Mouse (Mus musculus) kidney, embryonic 14.5 days (tissue): ENCODE measurements around the gene Ncf4. TPM values are rescaled to one million over a fixed set of nuclear protein-coding genes. Genes with fewer than 3 reads are reported as not detected.
"Not testable (repeated sequence)": the region's sequence is repeated elsewhere in the genome, so short reads cannot be mapped to it uniquely, and the experiment has no call there.

Source experiments
- ATAC-seq: fragments of 200-750 bp; cut with Nextera tagmentation; 2 replicates; pipeline ENCODE4 v1.8.0; 2017; ENCODE audit warnings: moderate number of reproducible peaks, mild to moderate bottlenecking, moderate TSS enrichment, moderate library complexity; ENCODE audit not compliant: low FRiP score, low TSS enrichment
- H3K27ac ChIP-seq: fragments of 300-500 bp; sonication (generic); 2 replicates; pipeline ENCODE4 v1.5.1; 2014; ENCODE audit warnings: low read depth, mild to moderate bottlenecking, low read length, moderate library complexity, mixed read lengths
- H3K27me3 ChIP-seq: fragments of 300-500 bp; sonication (generic); 2 replicates; pipeline ENCODE4 v1.6.1; 2014; ENCODE audit warnings: mild to moderate bottlenecking, low read length; ENCODE audit not compliant: control insufficient read depth, insufficient read depth
- H3K36me3 ChIP-seq: fragments of 300-500 bp; sonication (generic); 2 replicates; pipeline ENCODE4 v1.6.1; 2014; ENCODE audit warnings: low read length, mixed read lengths; ENCODE audit not compliant: control insufficient read depth, insufficient read depth
- H3K4me1 ChIP-seq: fragments of 300-500 bp; sonication (generic); 2 replicates; pipeline ENCODE4 v1.6.1; 2014; ENCODE audit warnings: low read length, mixed read lengths; ENCODE audit not compliant: control insufficient read depth, insufficient read depth
- H3K4me2 ChIP-seq: fragments of 300-500 bp; sonication (generic); replicated peaks from 2 replicates; pipeline ENCODE4 v1.6.1; 2014; ENCODE audit warnings: low read depth, mild to moderate bottlenecking, low read length
- H3K4me3 ChIP-seq: fragments of 300-500 bp; sonication (generic); 2 replicates; pipeline ENCODE4 v1.5.1; 2014; ENCODE audit warnings: mild to moderate bottlenecking, low read length
- H3K9ac ChIP-seq: fragments of 300-500 bp; sonication (generic); 2 replicates; pipeline ENCODE4 v1.6.1; 2014; ENCODE audit warnings: low read depth, mild to moderate bottlenecking, low read length, moderate library complexity
- H3K9me3 ChIP-seq: fragments of 300-500 bp; sonication (generic); 2 replicates; pipeline ENCODE4 v1.6.1; 2016; ENCODE audit warnings: low read length; ENCODE audit not compliant: control insufficient read depth
- WGBS: fragments of 180-500 bp; shearing (Covaris S2); extraction: QIAGEN DNeasy Blood & Tissue Kit; methylation state at CpG from one replicate; pipeline ENCODE4 v1.1.7; 2014; 5-methylcytosine and 5-hydroxymethylcytosine counted together
- polyA plus RNA-seq: library from polyadenylated mRNA; unstranded; fragments of >200 nt; fragmentation: Nextera tagmentation; extraction: Ambion mirVana; gene quantifications from 2 replicates; pipeline ENCODE4 v1.2.1, GENCODE M21; 2014

Ncf4 gene
- polyA plus RNA-seq, 1 experiment from 2014 or later, result 1.9 TPM

DNA sequence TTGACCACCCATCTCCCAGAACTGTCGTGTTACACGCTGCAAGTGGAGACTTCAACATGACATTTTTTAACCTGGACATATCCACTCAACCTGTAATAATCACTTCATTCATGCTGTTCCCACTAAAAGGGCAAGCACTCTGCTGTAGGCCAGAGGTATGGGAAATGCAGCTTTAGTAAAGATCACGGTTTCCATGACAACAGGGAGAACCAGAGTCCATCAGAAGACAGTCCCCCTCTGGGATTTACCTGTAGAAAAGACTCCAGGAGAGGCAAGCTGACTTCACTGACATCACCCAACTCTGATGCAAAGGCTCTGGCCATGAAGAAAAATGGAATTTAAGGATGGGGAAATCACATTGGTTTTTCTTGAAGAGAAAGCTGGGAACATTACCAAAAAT is 18.7 kb downstream of the Ncf4 start:
- H3K9me3 ChIP-seq, result no peaks in the 10 kb centered on the region
- no peak for ATAC-seq
- no peak overlapping the region for H3K4me3 ChIP-seq
- H3K4me1 ChIP-seq, result no peaks in the 10 kb centered on the region
- H3K4me2 ChIP-seq, result no peak overlapping the region
- 81% methylated on average over 3 of the region's 3 CpGs for WGBS
- H3K9ac ChIP-seq, result no peak overlapping the region
- no peaks in the 10 kb centered on the region for H3K27me3 ChIP-seq
- no peaks in the 10 kb centered on the region for H3K36me3 ChIP-seq
- no peak overlapping the region for H3K27ac ChIP-seq

GRCm38 (mm10) chr15:78267441-78267840 is 22.8 kb downstream of the Ncf4 start:
- ATAC-seq, result no peak
- no peaks in the 10 kb centered on the region for H3K27me3 ChIP-seq
- H3K9me3 ChIP-seq, result no peaks in the 10 kb centered on the region
- no peaks in the 10 kb centered on the region for H3K4me1 ChIP-seq
- no peak overlapping the region for H3K4me3 ChIP-seq
- no peaks in the 10 kb centered on the region for H3K36me3 ChIP-seq
- H3K4me2 ChIP-seq, result no peak overlapping the region
- H3K9ac ChIP-seq, result no peak overlapping the region
- no peak overlapping the region for H3K27ac ChIP-seq
- WGBS, result 80% methylated on average over 10 of the region's 10 CpGs

DNA sequence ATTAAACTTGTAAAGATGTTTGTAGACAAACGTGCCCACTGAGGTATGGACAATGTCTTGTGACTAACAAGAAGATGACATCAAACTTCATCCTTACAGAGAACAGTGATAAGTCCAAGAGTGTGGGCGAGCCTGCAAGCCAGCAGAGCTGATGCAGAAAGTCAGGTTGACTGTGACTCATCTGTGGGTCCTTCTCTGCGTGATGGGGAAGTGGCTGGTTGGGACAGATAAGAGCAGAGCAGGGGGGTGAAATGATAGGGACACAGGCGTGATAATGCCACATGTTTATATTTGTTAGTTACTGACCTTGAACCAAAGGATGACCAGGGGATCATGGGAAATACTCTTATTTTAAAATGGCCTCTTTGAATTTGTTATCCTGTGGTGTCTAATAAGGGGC is 23.3 kb downstream of the Ncf4 start:
- no peak overlapping the region for H3K4me2 ChIP-seq
- ATAC-seq, result no peak
- H3K36me3 ChIP-seq, result no peaks in the 10 kb centered on the region
- WGBS, result 76% methylated on average over 4 of the region's 4 CpGs
- H3K9me3 ChIP-seq, result no peaks in the 10 kb centered on the region
- no peak overlapping the region for H3K9ac ChIP-seq
- no peaks in the 10 kb centered on the region for H3K4me1 ChIP-seq
- no peak overlapping the region for H3K27ac ChIP-seq
- no peaks in the 10 kb centered on the region for H3K27me3 ChIP-seq
- H3K4me3 ChIP-seq, result no peak overlapping the region

DNA sequence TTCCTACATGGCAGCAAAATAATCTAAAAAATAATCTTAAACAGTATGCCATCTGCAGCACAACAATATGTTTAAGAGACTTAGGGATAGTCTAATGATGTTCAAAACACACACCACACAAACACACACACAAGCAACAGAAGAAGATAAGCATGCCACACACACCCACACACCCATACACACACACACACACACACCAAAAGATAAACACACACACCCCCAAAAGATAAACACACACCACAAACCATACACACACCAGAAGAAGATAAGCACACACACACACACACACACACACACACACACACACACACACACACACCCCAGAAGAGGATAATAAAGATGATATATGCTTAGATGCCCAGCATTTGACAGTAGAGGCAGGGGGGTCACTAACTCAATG is 26.6 kb downstream of the Ncf4 start:
- no peak for ATAC-seq
- H3K9me3 ChIP-seq, result no peaks in the 10 kb centered on the region
- no peak overlapping the region for H3K4me3 ChIP-seq
- no peak overlapping the region for H3K4me2 ChIP-seq
- no peaks in the 10 kb centered on the region for H3K27me3 ChIP-seq
- H3K4me1 ChIP-seq, result no peaks in the 10 kb centered on the region
- H3K36me3 ChIP-seq, result no peaks in the 10 kb centered on the region
- H3K27ac ChIP-seq, result no peak overlapping the region
- H3K9ac ChIP-seq, result no peak overlapping the region

GRCm38 (mm10) chr15:78278308-78278707 is 33.7 kb downstream of the Ncf4 start:
- Histone ChIP-seq H3K27me3 (no peaks in the 10 kb centered on the region), H3K4me1 (no peaks in the 10 kb centered on the region), H3K27ac (no peak overlapping the region), H3K36me3 (no peaks in the 10 kb centered on the region), H3K4me2 (no peak overlapping the region), H3K4me3 (no peak overlapping the region), H3K9ac (no peak overlapping the region), H3K9me3 (no peaks in the 10 kb centered on the region)
- ATAC-seq, result no peak
- 74% methylated on average over 2 of the region's 2 CpGs for WGBS

DNA sequence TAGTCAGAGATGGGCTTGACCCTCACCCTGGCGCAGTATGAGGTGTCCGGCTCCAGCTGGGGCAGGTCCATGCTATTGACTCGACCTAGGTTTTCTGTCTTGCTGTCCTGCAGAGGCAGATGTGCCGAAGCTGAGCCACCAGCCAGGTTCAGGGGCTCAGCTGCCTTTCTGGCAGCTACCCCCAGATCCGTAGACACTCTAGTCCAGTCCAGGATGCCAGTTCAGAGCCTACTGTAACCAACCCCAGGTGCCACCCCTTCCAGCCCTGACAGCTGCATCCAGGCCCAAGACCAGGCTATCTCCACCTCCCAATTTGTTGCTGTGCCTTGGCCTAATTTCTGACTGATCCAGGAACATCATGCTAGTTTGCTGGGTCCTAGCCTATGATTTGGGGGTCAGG is 43.3 kb downstream of the Ncf4 start:
- Histone ChIP-seq H3K36me3 (no peaks in the 10 kb centered on the region), H3K9me3 (no peaks in the 10 kb centered on the region), H3K9ac (no peak overlapping the region), H3K27ac (no peak overlapping the region), H3K4me1 (no peaks in the 10 kb centered on the region), H3K4me3 (no peak overlapping the region), H3K27me3 (no peaks in the 10 kb centered on the region), H3K4me2 (no peak overlapping the region)
- no peak for ATAC-seq
- WGBS, result 82% methylated on average over 5 of the region's 5 CpGs

DNA sequence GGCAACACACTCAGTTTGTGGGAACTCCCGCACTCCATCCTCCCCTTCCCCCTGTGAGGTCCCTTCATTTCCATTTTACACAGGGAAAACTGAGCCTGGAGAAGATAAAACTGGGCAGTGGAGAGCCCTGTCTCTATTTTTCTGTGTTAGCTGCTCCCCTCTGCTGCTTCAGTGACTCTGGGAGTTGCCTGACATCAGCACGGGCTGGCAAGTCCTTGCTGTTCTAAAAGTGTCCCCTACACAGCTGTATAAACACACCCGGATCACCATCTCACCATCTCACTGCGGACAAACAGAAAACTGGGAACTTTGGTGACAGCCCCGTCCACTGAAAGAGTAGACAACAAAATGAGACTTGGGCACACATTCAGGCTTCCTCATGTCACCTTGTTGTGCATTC is 45.2 kb downstream of the Ncf4 start:
- not testable (repeated sequence) for H3K27me3 ChIP-seq, ATAC-seq, H3K4me1 ChIP-seq, H3K27ac ChIP-seq, H3K9ac ChIP-seq, H3K4me2 ChIP-seq, H3K9me3 ChIP-seq, H3K4me3 ChIP-seq, H3K36me3 ChIP-seq
- WGBS, result 26% methylated on average over 5 of the region's 5 CpGs

DNA sequence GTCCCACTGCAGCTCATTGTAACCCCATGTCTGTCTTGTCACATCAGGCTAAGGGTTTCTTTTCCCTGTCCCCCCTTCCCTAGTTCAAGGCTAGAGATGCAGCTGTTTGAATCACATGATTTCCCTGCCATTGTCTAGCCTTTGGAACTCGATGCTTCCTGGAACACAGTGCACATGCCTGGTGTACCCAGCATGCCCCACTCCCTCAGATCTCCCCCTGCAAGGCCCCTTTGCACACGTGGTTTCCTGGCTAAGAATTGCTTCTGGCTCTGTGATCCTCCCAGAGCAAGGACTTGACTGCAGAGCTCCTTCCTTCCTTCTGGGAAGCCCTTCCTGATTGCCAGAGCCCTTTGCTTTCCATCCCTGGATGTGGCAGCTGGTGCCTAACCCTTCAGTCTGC is 48.6 kb downstream of the Ncf4 start:
- H3K9ac ChIP-seq, H3K4me2 ChIP-seq, ATAC-seq, H3K9me3 ChIP-seq, H3K27ac ChIP-seq, H3K4me1 ChIP-seq, H3K36me3 ChIP-seq, H3K4me3 ChIP-seq, H3K27me3 ChIP-seq: not testable (repeated sequence)
- WGBS, result 16% methylated on average over 2 of the region's 2 CpGs

GRCm38 (mm10) chr15:78293716-78294115 is 49.1 kb downstream of the Ncf4 start:
- Histone ChIP-seq H3K27me3 (no peaks in the 10 kb centered on the region), H3K27ac (no peak overlapping the region)
- WGBS, result 90% methylated on average over 4 of the region's 4 CpGs

DNA sequence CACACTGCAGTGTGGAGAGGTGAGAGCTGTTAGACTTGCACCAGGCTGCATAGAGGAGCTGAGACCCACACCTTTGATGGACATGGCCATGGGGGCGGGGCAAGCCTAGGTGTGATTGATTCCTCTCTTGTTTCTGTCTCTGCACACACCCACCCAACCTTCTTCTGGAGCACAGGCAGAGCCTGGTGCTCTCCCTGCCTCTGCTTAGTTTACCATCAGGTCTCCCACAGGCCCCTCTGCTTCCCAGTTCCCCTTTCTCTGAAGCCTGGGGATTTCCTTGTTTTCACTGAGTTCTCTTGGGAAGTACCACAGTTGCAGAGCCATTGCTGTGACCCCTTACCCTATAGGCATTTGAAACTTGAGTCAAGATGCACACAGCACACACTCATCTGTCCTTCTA is 54.0 kb downstream of the Ncf4 start:
- H3K9ac ChIP-seq, result no peak overlapping the region

More at GRCm38 (mm10) chr15:78293716-78294115, 49.1 kb downstream of the Ncf4 start:
- no peak overlapping the region for H3K9ac ChIP-seq
- no peak overlapping the region for H3K4me3 ChIP-seq
- ATAC-seq, result no peak
- no peak overlapping the region for H3K4me2 ChIP-seq
- H3K9me3 ChIP-seq, result no peaks in the 10 kb centered on the region
- no peaks in the 10 kb centered on the region for H3K4me1 ChIP-seq
- H3K36me3 ChIP-seq, result no peaks in the 10 kb centered on the region

More for the DNA sequence above, 54.0 kb downstream of the Ncf4 start:
- Histone ChIP-seq H3K27me3 (no peaks in the 10 kb centered on the region), H3K4me1 (no peaks in the 10 kb centered on the region), H3K9me3 (no peaks in the 10 kb centered on the region), H3K36me3 (no peaks in the 10 kb centered on the region), H3K27ac (no peak overlapping the region), H3K4me2 (no peak overlapping the region), H3K4me3 (no peak overlapping the region)
- 80% methylated on average over 1 of the region's 1 CpGs for WGBS
- no peak for ATAC-seq
